Mouse (Mus musculus) embryonic facial prominence, embryonic 11.5 days (tissue): Measurements from ENCODE around the gene Fndc7. TPM values are rescaled to one million over a fixed set of nuclear protein-coding genes. Genes with fewer than 3 reads are reported as not detected.

Experiments
- ATAC-seq: fragments of 200-750 bp; cut with Nextera tagmentation; replicated peaks from 2 replicates; pipeline ENCODE4 v1.8.0; 2017; ENCODE audit warnings: low read depth; ENCODE audit not compliant: insufficient number of reproducible peaks, low FRiP score, low TSS enrichment
- DNase-seq: peaks from one replicate; pipeline ENCODE4 v3.0.0-alpha.2; 2015; ENCODE audit warnings: low spot score
- H3K27ac ChIP-seq: fragments of 300-500 bp; sonication (generic); replicated peaks from 2 replicates; pipeline ENCODE4 v1.5.1; 2014; ENCODE audit warnings: mild to moderate bottlenecking, low read depth, low read length, control low read depth
- H3K27me3 ChIP-seq: fragments of 300-500 bp; sonication (generic); 2 replicates; pipeline ENCODE4 v1.6.1; 2014; ENCODE audit warnings: mild to moderate bottlenecking, low read length, moderate library complexity, mixed read lengths; ENCODE audit not compliant: control insufficient read depth, insufficient read depth
- H3K36me3 ChIP-seq: fragments of 300-500 bp; sonication (generic); replicated peaks from 2 replicates; pipeline ENCODE4 v1.6.1; 2014; ENCODE audit warnings: low read depth, mild to moderate bottlenecking, low read length, moderate library complexity, mixed read lengths; ENCODE audit not compliant: control insufficient read depth, insufficient read depth
- H3K4me1 ChIP-seq: fragments of 300-500 bp; sonication (generic); 2 replicates; pipeline ENCODE4 v1.6.1; 2014; ENCODE audit warnings: low read length, mixed read lengths; ENCODE audit not compliant: control insufficient read depth, insufficient read depth
- H3K4me2 ChIP-seq: fragments of 300-500 bp; sonication (generic); 2 replicates; pipeline ENCODE4 v1.6.1; 2014; ENCODE audit warnings: low read depth, mild to moderate bottlenecking, control low read depth, low read length, moderate library complexity
- H3K4me3 ChIP-seq: fragments of 300-500 bp; sonication (generic); 2 replicates; pipeline ENCODE4 v1.5.1; 2014; ENCODE audit warnings: low read depth, low read length, control low read depth
- H3K9ac ChIP-seq: fragments of 300-500 bp; sonication (generic); replicated peaks from 2 replicates; pipeline ENCODE4 v1.6.1; 2014; ENCODE audit warnings: mild to moderate bottlenecking, control low read depth, low read length
- H3K9me3 ChIP-seq: fragments of 300-500 bp; sonication (generic); replicated peaks from 2 replicates; pipeline ENCODE4 v1.6.1; 2016; ENCODE audit warnings: mild to moderate bottlenecking, low read length, inconsistent platforms, mixed read lengths; ENCODE audit not compliant: control insufficient read depth
- WGBS: fragments of 180-500 bp; shearing (Covaris S2); extraction: QIAGEN DNeasy Blood & Tissue Kit; methylation state at CpG from one replicate; pipeline ENCODE4 v1.1.7; 2014; 5-methylcytosine and 5-hydroxymethylcytosine counted together
- polyA plus RNA-seq: library from polyadenylated mRNA; unstranded; fragments of >200 nt; fragmentation: Nextera tagmentation; extraction: Ambion mirVana; gene quantifications from 2 replicates; pipeline ENCODE4 v1.2.1, GENCODE M21; 2014

Fndc7 gene
- polyA plus RNA-seq, 1 experiment from 2014 or later: not detected

DNA sequence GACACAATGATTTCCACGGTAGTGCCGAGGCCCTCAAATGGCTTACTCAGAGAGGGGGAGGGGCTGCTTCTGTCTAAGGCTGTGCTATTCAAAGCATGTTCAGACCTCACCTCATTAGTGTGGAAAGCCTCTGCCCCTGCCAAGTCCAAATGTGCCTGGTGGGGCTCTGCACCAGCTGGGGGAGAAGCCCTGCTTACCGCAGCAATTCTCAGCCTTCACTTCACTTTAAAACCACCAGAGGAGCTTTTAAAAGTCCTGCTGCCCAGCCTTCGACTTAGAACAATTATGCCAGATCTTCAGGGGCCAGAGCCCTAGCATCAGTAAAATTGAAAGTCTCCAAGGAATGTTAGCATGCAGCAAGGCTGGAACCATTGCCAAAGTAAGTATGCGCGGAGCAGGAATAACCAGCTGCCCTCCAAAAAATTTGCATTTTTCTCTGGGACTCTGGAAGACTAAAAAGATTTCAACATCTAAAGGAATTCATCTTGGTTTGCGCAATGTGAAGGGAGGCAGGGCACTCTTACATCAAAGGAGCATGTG lies 31.5 kb downstream of the Fndc7 start:
- Histone ChIP-seq H3K9me3 (no peaks in the 10 kb centered on the region), H3K9ac (no peak overlapping the region), H3K4me3 (no peak overlapping the region), H3K4me1 (peaks cover 3% of the 10 kb centered on the region; the same call in 1 of the 2 replicates), H3K27ac (peak overlapping the region; percentile 53), H3K27me3 (no peaks in the 10 kb centered on the region), H3K4me2 (no peak overlapping the region), H3K36me3 (no peaks in the 10 kb centered on the region)
- 41% methylated on average over 7 of the region's 7 CpGs for WGBS
- ATAC-seq (peak; percentile 72; the same call in 1 of the 2 replicates), DNase-seq (peak; percentile 64)

DNA sequence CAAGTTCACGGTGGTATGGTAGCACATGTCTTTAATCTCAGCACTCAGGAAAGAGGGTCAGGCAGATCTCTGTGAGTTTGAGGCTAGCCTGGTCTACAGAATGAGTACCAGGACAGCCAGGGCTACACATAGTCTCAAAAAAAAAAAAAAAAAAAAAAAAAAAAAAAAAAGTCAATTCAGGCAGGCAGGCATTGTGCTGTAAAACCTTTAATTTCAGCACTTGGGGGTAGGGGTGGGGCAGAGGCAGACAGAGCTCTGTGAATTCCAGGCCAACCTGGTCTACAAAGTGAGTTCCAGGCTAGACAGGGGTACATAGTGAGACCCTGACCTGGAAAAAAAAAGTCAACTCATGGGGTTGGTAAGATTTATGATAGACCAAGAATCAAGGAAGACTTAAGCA lies 32.1 kb downstream of the Fndc7 start:
- Histone ChIP-seq H3K9me3 (no peaks in the 10 kb centered on the region), H3K9ac (no peak overlapping the region), H3K27me3 (no peaks in the 10 kb centered on the region), H3K27ac (no peak overlapping the region), H3K4me2 (no peak overlapping the region), H3K4me1 (peaks cover 3% of the 10 kb centered on the region; the same call in 1 of the 2 replicates), H3K36me3 (no peaks in the 10 kb centered on the region), H3K4me3 (no peak overlapping the region)
- DNase-seq (no peak), ATAC-seq (peak; percentile 4; the same call in 1 of the 2 replicates)
- WGBS: 82% methylated on average over 1 of the region's 1 CpGs

DNA sequence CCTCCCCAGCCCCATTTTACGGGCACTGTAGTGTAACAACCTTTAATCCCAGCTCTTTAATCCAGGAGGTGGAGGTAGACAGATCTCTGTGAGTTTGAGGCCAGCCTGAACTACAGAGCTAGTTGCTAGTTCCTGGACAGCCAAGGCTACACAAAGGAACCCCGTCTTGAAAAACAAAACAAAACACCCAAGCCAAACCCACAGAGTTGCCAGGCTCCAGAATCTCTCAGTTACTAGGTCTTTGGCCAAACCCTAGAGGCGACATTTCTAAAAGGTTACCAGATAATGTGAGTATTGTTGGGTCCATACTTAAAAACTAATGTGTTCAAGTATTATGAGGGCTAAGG lies 32.7 kb downstream of the Fndc7 start:
- Histone ChIP-seq H3K36me3 (no peaks in the 10 kb centered on the region), H3K4me3 (no peak overlapping the region), H3K27ac (no peak overlapping the region), H3K9me3 (no peaks in the 10 kb centered on the region), H3K9ac (no peak overlapping the region), H3K27me3 (no peaks in the 10 kb centered on the region), H3K4me2 (no peak overlapping the region), H3K4me1 (peaks cover 3% of the 10 kb centered on the region; the same call in 1 of the 2 replicates)
- DNase-seq (no peak), ATAC-seq (no peak)
- 28% methylated on average over 3 of the region's 3 CpGs for WGBS

DNA sequence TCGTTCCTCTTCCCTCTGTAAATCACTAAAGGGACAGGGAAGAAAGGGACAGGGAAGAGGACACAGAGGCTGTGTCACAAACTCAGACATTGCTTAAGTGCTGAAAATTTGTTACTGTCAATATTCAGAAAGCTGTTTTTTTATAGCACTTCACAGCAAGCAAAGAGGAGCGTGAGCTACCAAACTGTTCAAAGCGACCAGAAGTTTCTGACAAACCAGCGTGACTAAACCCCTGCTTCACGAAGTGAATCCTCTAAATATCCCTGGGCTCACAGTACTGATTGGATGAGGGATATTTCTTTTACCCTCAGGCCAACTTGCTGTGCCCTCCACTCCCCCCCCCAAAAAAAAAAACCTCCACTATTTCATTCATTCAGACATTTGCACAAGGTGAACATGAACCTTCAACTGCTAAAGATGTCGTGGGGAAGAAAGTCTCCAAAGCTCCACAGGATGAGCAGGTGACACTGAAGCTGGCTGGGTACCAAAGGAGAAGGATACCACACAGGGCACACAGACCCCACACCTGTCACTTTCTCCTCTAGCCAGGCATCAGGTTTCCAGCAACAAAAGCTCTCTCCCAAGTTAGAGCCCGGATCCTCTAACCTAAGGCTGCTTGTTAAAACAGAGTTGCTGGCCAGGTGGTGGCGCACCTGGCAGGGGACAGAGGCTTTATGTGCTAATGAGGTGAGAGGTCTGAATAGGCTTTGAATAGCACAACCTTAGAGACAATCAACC lies 33.3 kb downstream of the Fndc7 start:
- Histone ChIP-seq H3K4me1 (peaks cover 3% of the 10 kb centered on the region; the same call in 1 of the 2 replicates), H3K4me3 (no peak overlapping the region), H3K4me2 (no peak overlapping the region), H3K9ac (no peak overlapping the region), H3K27ac (no peak overlapping the region), H3K36me3 (no peaks in the 10 kb centered on the region), H3K27me3 (no peaks in the 10 kb centered on the region), H3K9me3 (no peaks in the 10 kb centered on the region)
- peak; percentile 41; the same call in 1 of the 2 replicates for ATAC-seq
- WGBS: 37% methylated on average over 8 of the region's 8 CpGs
- peak; percentile 45 for DNase-seq

DNA sequence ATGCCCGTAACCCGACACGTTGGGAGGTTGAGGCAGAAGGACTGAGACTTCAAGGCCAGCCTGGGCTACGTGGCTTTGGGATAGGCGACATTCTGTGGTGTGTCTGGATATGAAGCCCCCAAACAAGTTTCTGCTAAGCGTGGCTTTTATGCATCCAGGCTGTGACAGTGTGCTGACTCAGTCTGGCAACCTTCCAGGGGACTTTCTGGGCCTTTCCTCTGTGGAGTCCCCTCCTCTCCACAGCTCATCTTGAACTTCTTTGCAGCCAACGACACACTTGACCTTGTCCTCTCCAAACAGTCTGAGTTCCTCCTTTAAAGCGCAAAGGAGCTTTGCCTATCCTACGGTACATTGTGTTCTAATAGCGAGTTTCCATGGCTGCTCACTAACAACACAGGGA lies 33.9 kb downstream of the Fndc7 start:
- H3K9me3 ChIP-seq: no peaks in the 10 kb centered on the region
- H3K27ac ChIP-seq: no peak overlapping the region
- H3K4me2 ChIP-seq: no peak overlapping the region
- H3K27me3 ChIP-seq: no peaks in the 10 kb centered on the region
- H3K9ac ChIP-seq: no peak overlapping the region
- WGBS: 78% methylated on average over 10 of the region's 10 CpGs
- H3K36me3 ChIP-seq: no peaks in the 10 kb centered on the region
- DNase-seq (no peak), ATAC-seq (no peak)
- H3K4me3 ChIP-seq: no peak overlapping the region
- peaks cover 3% of the 10 kb centered on the region; the same call in 1 of the 2 replicates for H3K4me1 ChIP-seq

DNA sequence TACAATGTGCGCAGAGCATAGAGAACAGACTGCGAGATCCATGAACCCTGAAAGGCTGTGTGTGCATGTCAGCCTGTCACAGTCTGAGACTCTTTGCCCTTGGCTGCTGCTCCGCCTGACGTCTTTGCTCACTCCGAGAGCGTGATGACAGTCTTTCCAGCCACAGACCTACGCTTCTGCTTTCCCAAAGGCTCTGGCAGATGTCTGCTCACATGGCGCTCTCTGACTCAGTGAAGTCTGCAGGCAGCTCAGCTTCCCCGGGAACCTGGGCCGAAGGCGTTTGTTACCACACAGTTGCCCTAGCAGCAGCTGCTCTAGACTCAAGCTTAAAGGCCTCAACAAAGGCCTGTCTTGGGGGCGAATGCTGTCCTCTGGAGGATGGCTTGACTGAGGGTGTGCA lies 34.4 kb downstream of the Fndc7 start:
- 59% methylated on average over 12 of the region's 12 CpGs for WGBS
- Histone ChIP-seq H3K9ac (no peak overlapping the region), H3K27ac (no peak overlapping the region), H3K4me2 (no peak overlapping the region), H3K4me1 (peaks cover 3% of the 10 kb centered on the region; the same call in 1 of the 2 replicates), H3K27me3 (no peaks in the 10 kb centered on the region), H3K9me3 (no peaks in the 10 kb centered on the region), H3K4me3 (no peak overlapping the region), H3K36me3 (no peaks in the 10 kb centered on the region)
- DNase-seq: no peak
- ATAC-seq: no peak

DNA sequence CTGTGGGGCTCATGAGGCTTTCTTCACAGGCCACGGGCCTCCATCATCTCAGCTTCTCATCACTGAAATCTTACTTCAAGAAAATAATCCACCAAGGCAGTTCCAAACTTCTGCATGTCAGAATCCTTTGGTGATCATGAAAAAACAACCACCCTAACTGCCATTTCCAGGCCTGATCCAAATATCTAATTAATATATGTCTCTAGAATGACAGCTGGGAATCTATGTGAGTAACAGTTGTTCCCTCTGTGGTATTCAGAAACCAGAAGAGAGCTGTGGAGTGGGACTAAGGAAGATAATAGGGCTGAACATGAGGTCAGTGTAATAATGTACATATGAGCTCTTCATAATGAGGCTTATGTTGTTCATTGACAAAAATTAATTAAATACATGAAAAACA lies 36.5 kb downstream of the Fndc7 start:
- Histone ChIP-seq H3K27me3 (no peaks in the 10 kb centered on the region), H3K4me2 (no peak overlapping the region), H3K36me3 (no peaks in the 10 kb centered on the region), H3K27ac (no peak overlapping the region), H3K4me1 (peaks cover 2% of the 10 kb centered on the region; the same call in 1 of the 2 replicates), H3K9ac (no peak overlapping the region), H3K9me3 (no peaks in the 10 kb centered on the region), H3K4me3 (no peak overlapping the region)
- DNase-seq: no peak
- WGBS: 76% methylated on average over 1 of the region's 1 CpGs
- no peak for ATAC-seq

DNA sequence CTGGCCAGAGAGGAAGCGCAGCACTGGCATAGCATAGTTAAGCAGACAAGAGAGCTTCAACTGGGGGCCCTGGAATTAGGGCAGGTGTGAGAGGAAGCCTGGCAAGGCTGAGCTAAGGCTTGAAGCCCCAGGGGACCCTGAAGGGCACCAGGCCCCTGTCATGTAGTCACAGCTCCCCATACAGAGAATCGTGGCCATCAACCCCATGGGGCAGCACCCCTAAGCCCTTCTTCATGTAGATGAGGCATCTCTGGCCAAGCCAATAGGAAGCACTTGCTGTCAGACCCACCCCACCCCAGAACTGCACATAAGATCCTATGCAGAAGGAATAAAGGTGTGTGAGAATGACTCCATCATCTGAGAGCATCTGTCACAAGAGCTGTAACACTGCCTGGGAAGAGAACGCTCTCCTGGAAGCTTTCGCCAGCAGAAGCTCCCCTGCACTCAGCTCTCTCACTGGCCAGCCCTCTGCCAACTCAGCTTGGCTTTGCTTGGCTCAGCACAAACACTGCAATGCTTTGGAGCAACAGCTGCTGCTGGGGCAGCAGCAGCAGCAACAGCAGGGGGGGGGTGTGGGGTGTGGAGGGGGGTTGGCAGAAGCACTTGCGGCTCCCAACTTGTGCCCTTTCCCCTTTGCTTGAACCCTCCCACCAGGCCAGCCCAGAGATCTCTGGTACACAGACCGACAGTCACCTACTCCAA lies 37.7 kb downstream of the Fndc7 start:
- no peak overlapping the region for H3K9ac ChIP-seq
- no peaks in the 10 kb centered on the region for H3K9me3 ChIP-seq
- no peak for ATAC-seq
- H3K4me1 ChIP-seq: no peaks in the 10 kb centered on the region
- no peak for DNase-seq
- no peak overlapping the region for H3K27ac ChIP-seq
- H3K4me2 ChIP-seq: no peak overlapping the region
- H3K27me3 ChIP-seq: no peaks in the 10 kb centered on the region
- 59% methylated on average over 6 of the region's 6 CpGs for WGBS
- no peaks in the 10 kb centered on the region for H3K36me3 ChIP-seq
- no peak overlapping the region for H3K4me3 ChIP-seq
